Mouse (Mus musculus): ENCODE measurements around the gene Ehd4.

DNA sequence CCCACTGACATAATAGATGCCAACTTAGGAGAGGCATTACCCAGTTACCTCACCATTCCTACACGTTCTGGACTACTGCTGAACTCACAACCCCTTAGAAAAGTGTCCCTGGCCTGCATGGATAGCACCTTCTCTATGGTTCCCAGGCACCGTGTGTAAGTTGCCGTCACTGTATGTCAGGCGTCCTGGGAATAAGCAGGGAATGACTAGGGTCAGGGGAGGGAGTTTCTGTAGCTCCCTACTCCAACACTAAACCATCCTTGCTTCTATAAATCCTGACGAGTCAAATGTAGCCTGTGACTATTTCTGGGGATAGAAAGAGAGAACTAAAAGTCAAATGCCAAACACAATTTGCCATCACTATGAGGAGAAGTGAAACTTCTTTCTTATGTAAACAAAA lies 17.1 kb downstream of the Ehd4 start:
- TF ChIP-seq CTCF (conservative IDR thresholded peaks at IDR 0.05; ENCODE audit: low read length) (no peak), NANOG (IDR thresholded peaks at IDR 0.05; ENCODE audit: borderline replicate concordance, low read length) (no peak)

Measured in E14TG2a.4 (cell line).